Mouse (Mus musculus): Measurements from ENCODE around the gene Hcn3. TPM values are rescaled to one million over a fixed set of nuclear protein-coding genes. Genes with fewer than 3 reads are reported as not detected.
A peak's percentile ranks its signal among the peaks of the same experiment; 100 is the strongest.

Hcn3 gene
- total RNA-seq, 1 experiment: 4.0 TPM

DNA sequence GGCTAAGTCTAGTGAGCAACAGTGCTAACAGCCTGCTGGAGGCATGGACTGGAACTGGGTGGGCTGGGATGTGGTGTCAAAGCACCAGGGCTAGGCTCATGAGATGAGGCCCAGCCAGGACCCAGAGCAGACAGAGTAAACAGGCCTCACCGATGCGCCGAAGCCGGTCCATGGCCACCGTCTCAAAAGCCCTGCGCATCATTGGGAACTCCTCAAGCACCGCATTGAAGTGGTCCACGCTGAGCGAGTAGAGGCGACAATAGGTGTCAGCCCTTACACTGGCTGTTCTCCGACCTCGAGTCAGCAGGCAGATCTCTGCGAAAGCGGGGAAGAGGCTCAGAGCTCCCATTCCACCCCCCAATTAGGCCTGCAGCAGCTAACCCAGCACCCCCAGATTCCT is 11.4 kb downstream of the Hcn3 start:
- no peaks in the 10 kb centered on the region for H3K9me3 ChIP-seq (ENCODE audit: control insufficient read depth, insufficient read depth, low read depth, low read length)
- H3K36me3 ChIP-seq (ENCODE audit: control insufficient read depth, insufficient read depth, low read length, poor library complexity, severe bottlenecking): no peaks in the 10 kb centered on the region
- in situ Hi-C loops (cut with MboI; ENCODE audit: low sequenced_read_pairs in 2 of 2, unreplicated experiment in 2 of 2): no loop called here
- H3K4me3 ChIP-seq (ENCODE audit: insufficient read depth in 1 of 2, low read depth in 1 of 2, low read length in 2 of 2, poor library complexity in 1 of 2, severe bottlenecking in 1 of 2): no peak overlapping the region
- H3K9ac ChIP-seq (ENCODE audit: insufficient read depth, low read depth, low read length, poor library complexity, severe bottlenecking): no peak overlapping the region
- H3K4me1 ChIP-seq (ENCODE audit: control insufficient read depth in 2 of 2, insufficient read depth in 2 of 2, low read length in 2 of 2, poor library complexity in 1 of 2): peaks cover 0 to 9% of the 10 kb centered on the region in 2 experiments; a peak in 1 of 4 replicates
- no peak overlapping the region for H3K27ac ChIP-seq (ENCODE audit: insufficient read depth, low read depth, low read length, poor library complexity, severe bottlenecking)
- no peak for DNase-seq (ENCODE audit: low read depth, low spot score)
- TF ChIP-seq ZNF384 (IDR thresholded peaks at IDR 0.05; ENCODE audit: low read depth, low read length): no peak
- TF ChIP-seq CHD2 (IDR thresholded peaks at IDR 0.05; ENCODE audit: low read depth, low read length): no peak
- TF ChIP-seq HCFC1 (IDR thresholded peaks at IDR 0.05; ENCODE audit: borderline replicate concordance, insufficient read depth, low read length): no peak
- no peak for TF ChIP-seq ZC3H11A (IDR thresholded peaks at IDR 0.05; ENCODE audit: borderline replicate concordance, low read depth, low read length)
- TF ChIP-seq MAFK (IDR thresholded peaks at IDR 0.05; ENCODE audit: insufficient read depth, low read depth, low read length): no peak

GRCm38 (mm10) chr3:89147979-89148311 is 12.1 kb downstream of the Hcn3 start:
- in situ Hi-C loops (cut with MboI; ENCODE audit: low sequenced_read_pairs in 2 of 2, unreplicated experiment in 2 of 2): no loop called here
- H3K9me3 ChIP-seq (ENCODE audit: control insufficient read depth, insufficient read depth, low read depth, low read length): no peaks in the 10 kb centered on the region
- H3K4me1 ChIP-seq (ENCODE audit: control insufficient read depth in 2 of 2, insufficient read depth in 2 of 2, low read length in 2 of 2, poor library complexity in 1 of 2): peaks cover 0 to 13% of the 10 kb centered on the region in 2 experiments; a peak in 1 of 4 replicates
- no peak overlapping the region for H3K27ac ChIP-seq (ENCODE audit: insufficient read depth, low read depth, low read length, poor library complexity, severe bottlenecking)
- H3K9ac ChIP-seq (ENCODE audit: insufficient read depth, low read depth, low read length, poor library complexity, severe bottlenecking): peak overlapping the region; percentile 29; the same call in 1 of the 2 replicates
- DNase-seq (ENCODE audit: low read depth, low spot score): no peak
- H3K36me3 ChIP-seq (ENCODE audit: control insufficient read depth, insufficient read depth, low read length, poor library complexity, severe bottlenecking): no peaks in the 10 kb centered on the region
- TF ChIP-seq ZNF384 (IDR thresholded peaks at IDR 0.05; ENCODE audit: low read depth, low read length): no peak
- TF ChIP-seq HCFC1 (IDR thresholded peaks at IDR 0.05; ENCODE audit: borderline replicate concordance, insufficient read depth, low read length): no peak
- no peak for TF ChIP-seq MAFK (IDR thresholded peaks at IDR 0.05; ENCODE audit: insufficient read depth, low read depth, low read length)
- no peak for TF ChIP-seq ZC3H11A (IDR thresholded peaks at IDR 0.05; ENCODE audit: borderline replicate concordance, low read depth, low read length)
- no peak for TF ChIP-seq CHD2 (IDR thresholded peaks at IDR 0.05; ENCODE audit: low read depth, low read length)
- peak overlapping the region; percentile 40 to 59 for H3K4me3 ChIP-seq (ENCODE audit: insufficient read depth in 1 of 2, low read depth in 1 of 2, low read length in 2 of 2, poor library complexity in 1 of 2, severe bottlenecking in 1 of 2)

DNA sequence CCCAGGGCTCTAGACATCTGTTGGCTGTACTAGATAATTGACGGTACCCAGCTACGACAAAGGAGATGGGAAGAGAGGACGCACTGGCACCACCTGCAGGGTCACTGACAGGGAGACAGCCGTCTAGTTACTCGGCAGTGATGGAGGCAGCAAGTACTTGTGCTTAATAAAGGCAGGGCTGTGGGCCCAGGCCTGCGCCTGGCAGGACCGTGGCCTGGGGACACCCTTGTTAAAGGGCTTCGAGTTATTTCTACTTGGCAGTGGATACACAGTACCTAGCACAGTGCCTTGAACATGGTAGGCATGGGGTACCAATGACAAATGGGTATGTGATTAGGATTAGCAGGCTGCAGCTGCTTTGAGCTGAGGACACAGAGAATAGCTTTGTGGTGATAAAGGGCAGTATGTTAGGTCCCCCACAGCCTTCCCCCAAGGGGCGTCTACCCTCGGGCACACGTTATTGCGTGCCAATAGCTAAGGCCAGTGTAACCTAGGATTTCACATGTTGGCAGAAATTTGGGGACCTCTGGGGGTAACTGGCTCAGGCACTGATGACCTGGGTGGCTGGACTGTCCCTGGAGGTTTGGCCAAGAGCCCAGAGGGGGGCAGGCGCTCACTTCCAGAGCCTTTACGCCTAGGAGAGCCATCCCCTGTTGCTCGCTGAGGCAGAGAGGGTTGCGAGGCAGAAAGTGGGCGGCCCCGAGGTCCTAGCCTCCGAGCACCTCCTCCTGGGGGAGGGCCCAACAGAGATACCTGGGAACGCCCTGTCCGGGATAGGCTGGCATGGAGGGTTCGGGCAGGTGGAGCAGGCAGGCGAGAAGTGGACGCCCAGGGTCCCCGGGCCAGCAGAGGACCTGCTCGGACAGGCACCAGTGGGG is 12.7 kb downstream of the Hcn3 start:
- H3K4me3 ChIP-seq (ENCODE audit: insufficient read depth in 1 of 2, low read depth in 1 of 2, low read length in 2 of 2, poor library complexity in 1 of 2, severe bottlenecking in 1 of 2): peak overlapping the region; percentile 40 to 59
- in situ Hi-C loops (cut with MboI; ENCODE audit: low sequenced_read_pairs in 2 of 2, unreplicated experiment in 2 of 2): no loop called here
- H3K36me3 ChIP-seq (ENCODE audit: control insufficient read depth, insufficient read depth, low read length, poor library complexity, severe bottlenecking): no peaks in the 10 kb centered on the region
- peak overlapping the region; percentile 29; the same call in 1 of the 2 replicates for H3K9ac ChIP-seq (ENCODE audit: insufficient read depth, low read depth, low read length, poor library complexity, severe bottlenecking)
- TF ChIP-seq ZNF384 (IDR thresholded peaks at IDR 0.05; ENCODE audit: low read depth, low read length) (no peak), HCFC1 (IDR thresholded peaks at IDR 0.05; ENCODE audit: borderline replicate concordance, insufficient read depth, low read length) (no peak), MAFK (IDR thresholded peaks at IDR 0.05; ENCODE audit: insufficient read depth, low read depth, low read length) (no peak), CHD2 (IDR thresholded peaks at IDR 0.05; ENCODE audit: low read depth, low read length) (no peak), ZC3H11A (IDR thresholded peaks at IDR 0.05; ENCODE audit: borderline replicate concordance, low read depth, low read length) (no peak)
- no peaks in the 10 kb centered on the region for H3K9me3 ChIP-seq (ENCODE audit: control insufficient read depth, insufficient read depth, low read depth, low read length)
- peaks cover 0 to 13% of the 10 kb centered on the region in 2 experiments; a peak in 1 of 4 replicates for H3K4me1 ChIP-seq (ENCODE audit: control insufficient read depth in 2 of 2, insufficient read depth in 2 of 2, low read length in 2 of 2, poor library complexity in 1 of 2)
- no peak overlapping the region for H3K27ac ChIP-seq (ENCODE audit: insufficient read depth, low read depth, low read length, poor library complexity, severe bottlenecking)
- no peak for DNase-seq (ENCODE audit: low read depth, low spot score)

- no peak overlapping the region for H3K4me3 ChIP-seq (ENCODE audit: insufficient read depth in 1 of 2, low read depth in 1 of 2, low read length in 2 of 2, poor library complexity in 1 of 2, severe bottlenecking in 1 of 2)
- in situ Hi-C loops (cut with MboI; ENCODE audit: low sequenced_read_pairs in 2 of 2, unreplicated experiment in 2 of 2): no loop called here
- no peaks in the 10 kb centered on the region for H3K36me3 ChIP-seq (ENCODE audit: control insufficient read depth, insufficient read depth, low read length, poor library complexity, severe bottlenecking)
- no peak overlapping the region for H3K27ac ChIP-seq (ENCODE audit: insufficient read depth, low read depth, low read length, poor library complexity, severe bottlenecking)
- H3K9ac ChIP-seq (ENCODE audit: insufficient read depth, low read depth, low read length, poor library complexity, severe bottlenecking): no peak overlapping the region
- H3K4me1 ChIP-seq (ENCODE audit: control insufficient read depth in 2 of 2, insufficient read depth in 2 of 2, low read length in 2 of 2, poor library complexity in 1 of 2): peaks cover 0 to 12% of the 10 kb centered on the region in 2 experiments; a peak in 1 of 4 replicates
- no peak for TF ChIP-seq ZC3H11A (IDR thresholded peaks at IDR 0.05; ENCODE audit: borderline replicate concordance, low read depth, low read length)
- no peak for TF ChIP-seq HCFC1 (IDR thresholded peaks at IDR 0.05; ENCODE audit: borderline replicate concordance, insufficient read depth, low read length)
- TF ChIP-seq ZNF384 (IDR thresholded peaks at IDR 0.05; ENCODE audit: low read depth, low read length): no peak
- TF ChIP-seq CHD2 (IDR thresholded peaks at IDR 0.05; ENCODE audit: low read depth, low read length): no peak
- TF ChIP-seq MAFK (IDR thresholded peaks at IDR 0.05; ENCODE audit: insufficient read depth, low read depth, low read length): no peak
- no peaks in the 10 kb centered on the region for H3K9me3 ChIP-seq (ENCODE audit: control insufficient read depth, insufficient read depth, low read depth, low read length)
- no peak for DNase-seq (ENCODE audit: low read depth, low spot score)
These were observed 14.4 kb downstream of the Hcn3 start for GRCm38 (mm10) chr3:89145566-89145965.
